Mouse (Mus musculus) large intestine, adult 2 months (tissue): ENCODE data around the gene Smim17. TPM values are rescaled to one million over a fixed set of nuclear protein-coding genes. Genes with fewer than 3 reads are reported as not detected.
"Not testable (repeated sequence)": the region's sequence is repeated elsewhere in the genome, so short reads cannot be mapped to it uniquely, and the experiment has no call there.

Experiments
- DNase-seq: peaks from one replicate; pipeline ENCODE4 v3.0.0-alpha.2; 2012; ENCODE audit warnings: low read depth, low spot score
- WGBS: fragments of 180-500 bp; shearing (Covaris S2); methylation state at CpG from one replicate; pipeline ENCODE4 v1.1.7; 2018; 5-methylcytosine and 5-hydroxymethylcytosine counted together
- polyA plus RNA-seq: library from polyadenylated mRNA; depleted of rRNA; stranded (reverse); fragments of >200 nt; gene quantifications from 2 replicates; pipeline ENCODE4 v1.2.3, GENCODE M21; 2012; rRNA removed

The Smim17 gene
- not detected in 2 replicates for polyA plus RNA-seq

DNA sequence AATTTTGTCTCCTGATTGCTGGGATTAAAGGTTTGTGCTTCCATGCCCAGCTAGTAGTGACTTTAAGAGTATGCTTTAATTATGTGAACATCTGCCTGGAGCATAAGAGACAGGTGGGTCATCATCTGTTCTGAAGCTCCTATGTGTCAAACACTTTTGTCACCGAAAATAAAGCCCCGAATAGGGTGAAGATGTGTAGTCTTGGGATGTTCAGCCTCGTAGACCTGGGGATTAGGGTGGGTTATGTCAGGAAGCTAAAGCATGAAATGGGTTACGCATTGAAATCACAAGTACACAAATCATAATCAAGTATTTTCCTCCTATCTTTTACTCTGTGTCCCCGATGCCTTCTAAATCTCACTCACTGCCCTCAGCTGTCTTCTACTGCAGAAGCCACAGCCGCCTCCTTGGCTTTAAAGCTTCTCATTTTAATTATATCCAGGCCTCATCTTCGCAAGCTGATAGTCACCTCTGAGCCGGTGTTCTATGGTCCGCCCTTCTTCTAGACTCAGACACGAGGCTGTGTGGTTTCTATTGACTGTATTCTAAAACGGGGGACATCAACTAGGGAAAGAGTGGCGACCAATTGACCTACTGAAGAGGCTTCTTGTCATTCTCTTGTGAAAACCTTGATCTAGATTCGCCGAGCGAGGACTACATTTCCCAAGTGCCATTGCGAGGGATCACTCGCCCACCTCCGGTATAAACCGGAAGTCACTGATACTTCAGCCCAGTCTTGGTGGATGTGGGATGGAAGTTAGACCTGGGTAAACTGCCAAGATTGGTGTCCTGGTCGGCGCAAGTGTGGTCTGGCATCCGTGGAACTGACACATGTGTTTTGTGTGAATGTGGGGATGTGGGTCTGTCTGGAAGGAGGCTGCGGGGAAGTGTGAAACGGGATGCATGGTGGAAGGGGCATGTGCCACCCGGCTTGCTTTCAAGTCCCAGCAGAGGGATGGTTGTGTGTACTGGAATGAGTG is at the start of gene Smim17:
TSS of gene Smim17 (plus strand) at position 720 of the 980 bp plus-strand sequence.
- no peak for DNase-seq
- 27% methylated on average over 25 of the region's 25 CpGs for WGBS

DNA sequence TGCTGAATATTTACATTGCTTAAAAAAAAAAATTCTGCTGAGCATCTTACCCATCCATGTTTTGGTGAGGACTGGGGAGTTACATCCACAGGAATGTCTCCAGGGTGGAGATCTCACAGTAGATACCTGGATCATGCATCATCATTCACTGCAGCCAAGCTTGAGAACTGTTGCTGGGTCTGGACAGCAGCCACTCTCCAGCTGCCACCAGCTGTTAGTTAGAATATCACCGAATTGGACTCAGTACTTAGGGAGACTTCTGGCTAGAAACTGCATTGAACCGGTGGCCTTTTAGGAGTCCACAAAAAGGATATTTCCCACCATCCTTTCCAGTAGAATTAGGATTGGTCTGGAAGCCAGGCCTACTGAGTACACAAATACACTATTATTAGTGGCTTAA is 40.4 kb upstream of the Smim17 start:
- DNase-seq, result no peak
- 60% methylated on average over 2 of the region's 2 CpGs for WGBS

DNA sequence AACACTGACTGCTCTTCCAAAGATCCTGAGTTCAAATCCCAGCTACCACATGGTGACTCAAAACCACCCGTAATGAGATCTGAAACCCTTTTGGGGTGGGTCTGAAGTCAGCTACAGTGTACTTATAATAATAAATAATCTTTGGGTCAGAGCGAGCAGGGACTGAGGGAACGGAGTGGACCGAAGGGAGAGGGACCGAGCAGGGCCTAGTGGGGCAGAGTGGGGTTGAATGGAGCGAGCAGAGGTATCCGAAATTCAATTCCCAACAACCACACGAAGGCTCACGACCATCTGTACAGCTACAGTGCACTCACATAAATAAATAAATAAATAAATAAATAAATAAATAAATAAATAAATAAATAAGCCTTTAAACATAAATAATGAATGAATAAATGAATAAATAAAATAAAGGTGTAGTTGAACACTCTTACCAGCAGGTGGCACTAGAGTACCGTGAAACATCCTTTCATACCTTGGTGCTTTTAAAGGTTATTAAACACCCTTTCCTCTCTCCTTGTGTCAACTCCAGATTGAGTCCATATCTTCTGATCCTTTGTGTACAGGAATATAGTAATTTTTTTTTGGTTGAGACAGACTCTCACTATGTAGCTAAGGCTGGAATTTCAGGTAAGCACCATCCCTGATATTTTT is 39.5 kb upstream of the Smim17 start:
- peak; percentile 47 for DNase-seq
- WGBS, result 53% methylated on average over 10 of the region's 10 CpGs

DNA sequence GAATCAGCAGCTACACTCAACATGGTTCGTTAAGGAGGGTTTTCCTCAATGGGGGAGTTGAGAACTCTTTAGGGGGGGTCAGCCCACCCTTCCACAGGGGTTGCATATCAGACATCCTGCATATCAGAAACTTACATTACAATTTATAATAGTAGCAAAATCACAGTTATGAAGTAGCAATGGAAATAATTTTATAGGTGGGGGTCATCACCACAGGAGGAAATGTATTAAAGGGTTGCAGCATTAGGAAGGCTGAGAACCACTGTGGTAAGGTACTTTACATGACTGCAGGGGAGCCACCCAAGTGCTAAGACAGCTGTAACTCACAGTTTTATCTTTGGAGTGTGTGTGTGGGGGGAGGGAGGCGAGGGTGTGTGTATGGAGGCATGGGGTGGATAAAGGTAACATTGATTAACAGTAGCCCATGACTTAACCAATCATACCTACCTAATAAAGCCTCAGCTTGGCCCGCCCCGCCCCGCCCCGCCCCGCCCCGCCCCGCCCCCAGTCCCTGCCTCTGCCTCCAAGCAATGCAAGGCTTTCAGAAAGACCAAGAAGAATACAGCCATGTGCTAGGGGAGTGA is 37.9 kb upstream of the Smim17 start:
- 18% methylated on average over 9 of the region's 9 CpGs for WGBS
- no peak for DNase-seq

DNA sequence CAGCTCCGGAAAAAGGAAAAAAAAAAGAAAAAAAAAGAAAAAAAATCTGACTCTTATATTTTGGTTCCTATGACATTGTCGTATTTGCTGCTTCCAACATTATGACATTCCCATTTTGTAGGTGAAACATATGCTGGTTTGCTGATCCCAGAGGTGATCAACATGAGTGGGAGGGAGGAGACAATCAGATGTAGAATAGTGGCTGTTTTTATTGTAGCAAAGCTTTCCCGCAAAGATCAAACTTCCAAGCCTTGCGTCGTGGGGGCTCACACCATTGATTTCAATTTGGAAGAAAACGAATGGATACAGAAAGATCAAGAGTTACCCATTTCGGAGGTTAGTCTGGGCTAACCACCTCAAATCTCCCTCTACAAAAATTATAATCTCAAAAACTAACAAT is 36.8 kb upstream of the Smim17 start:
- 22% methylated on average over 7 of the region's 7 CpGs for WGBS
- DNase-seq, result no peak

DNA sequence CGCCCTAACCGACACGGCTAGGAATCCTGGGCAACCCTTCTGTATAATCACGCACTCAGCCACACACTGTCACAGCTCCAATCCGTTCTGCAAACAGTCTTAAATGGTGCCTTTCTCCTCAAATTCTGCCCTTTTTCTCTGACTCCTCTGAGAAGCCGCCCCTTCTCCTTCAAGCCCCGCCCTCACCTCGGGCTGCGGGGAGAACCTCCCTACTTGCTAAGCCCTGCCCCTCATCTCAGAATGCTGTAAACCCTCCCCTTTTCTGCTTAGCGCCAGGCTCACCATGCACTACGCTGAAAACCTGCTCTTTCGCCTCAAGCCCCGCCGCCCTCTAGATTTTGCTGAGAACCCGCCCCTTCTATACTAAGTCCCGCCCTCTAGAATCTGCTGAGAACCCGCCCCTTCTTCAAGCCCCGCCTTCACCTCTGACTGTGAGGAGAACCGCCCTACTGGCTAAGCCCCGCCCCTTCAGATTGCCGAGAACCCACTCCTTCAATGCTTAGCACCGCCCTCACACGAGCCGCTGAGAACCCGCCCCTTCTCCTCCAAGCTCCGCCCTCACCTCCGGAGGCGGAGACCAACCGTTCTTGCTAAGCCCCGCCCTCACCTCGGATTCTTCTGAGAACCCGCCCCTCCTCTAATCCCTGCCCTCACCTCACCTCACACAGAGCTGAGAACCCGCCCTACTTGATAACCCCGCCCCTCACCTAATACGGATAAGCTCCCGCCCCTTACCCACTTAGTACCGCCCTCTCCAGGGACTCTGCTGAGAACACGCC is 36.1 kb upstream of the Smim17 start:
- 1% methylated on average over 38 of the region's 38 CpGs for WGBS
- DNase-seq, result peak; percentile 86

DNA sequence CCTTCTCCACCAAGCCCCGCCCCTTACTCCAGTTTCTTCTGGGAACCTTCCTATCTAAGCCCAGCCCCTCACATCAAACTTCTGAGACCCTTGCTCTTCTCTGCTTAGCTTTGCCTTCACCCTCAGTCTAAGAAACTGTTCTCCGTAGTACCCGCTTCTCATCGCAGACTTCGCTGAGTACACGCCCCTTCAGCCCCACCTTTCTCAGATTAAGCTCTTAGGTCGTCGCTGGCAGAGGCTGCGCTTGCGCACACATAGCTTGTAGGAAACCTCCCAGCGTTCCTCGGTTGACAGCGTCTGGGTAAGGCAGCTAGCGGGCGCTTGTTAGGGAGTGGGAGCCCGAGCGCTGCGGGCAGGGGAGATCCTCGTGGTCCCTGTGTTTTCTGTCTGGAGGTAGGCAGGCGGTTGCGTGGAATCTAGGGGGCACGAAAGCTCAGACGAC is 35.4 kb upstream of the Smim17 start, which contains the start of gene Zfp78:
TSS of gene Zfp78 (plus strand) at position 234 of the 442 bp plus-strand sequence.
- DNase-seq, result peak; percentile 75
- WGBS, result under 1% methylated on average over 23 of the region's 23 CpGs

DNA sequence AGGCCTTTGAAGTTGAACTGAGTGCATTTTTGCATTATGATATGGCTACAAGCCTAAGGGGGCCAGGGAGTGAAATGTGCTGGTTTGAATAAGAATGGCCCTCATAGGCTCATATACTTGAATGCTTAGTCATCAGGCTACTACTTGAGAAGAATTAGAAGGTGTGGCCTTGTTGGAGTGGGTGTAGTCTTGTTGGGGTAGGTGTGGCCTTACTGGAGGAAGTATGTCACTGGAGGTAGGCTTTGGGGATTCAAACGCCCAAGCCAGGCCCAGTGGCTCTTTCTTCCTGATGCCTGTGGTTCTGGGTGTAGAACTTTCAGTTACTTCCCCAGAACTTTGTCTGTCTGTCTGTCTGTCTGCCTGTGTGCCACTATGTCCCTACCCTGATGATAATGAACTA is 33.8 kb upstream of the Smim17 start:
- whole genome bisulfite sequencing, result 52% methylated on average over 1 of the region's 1 CpGs
- no peak for DNase-seq

DNA sequence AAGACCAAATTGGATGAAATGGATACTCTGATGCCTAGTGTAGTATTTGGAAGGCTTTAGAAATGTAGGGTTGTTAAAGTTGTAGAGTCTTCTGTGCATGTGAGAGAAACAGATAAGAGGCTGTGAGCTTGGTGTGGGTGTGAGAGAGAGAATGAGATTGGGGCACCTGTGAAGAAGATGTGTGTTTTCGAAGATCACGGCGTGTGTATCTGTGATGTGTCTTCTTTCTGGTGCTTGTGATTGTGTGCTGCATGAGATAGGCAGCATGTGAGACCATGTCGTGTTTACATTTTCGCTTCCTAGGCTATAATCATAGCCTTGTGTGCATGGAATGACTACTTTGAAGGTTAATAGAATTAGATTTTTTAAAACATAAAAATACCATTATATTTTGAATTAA is 31.3 kb upstream of the Smim17 start:
- 90% methylated on average over 5 of the region's 5 CpGs for WGBS
- no peak for DNase-seq

DNA sequence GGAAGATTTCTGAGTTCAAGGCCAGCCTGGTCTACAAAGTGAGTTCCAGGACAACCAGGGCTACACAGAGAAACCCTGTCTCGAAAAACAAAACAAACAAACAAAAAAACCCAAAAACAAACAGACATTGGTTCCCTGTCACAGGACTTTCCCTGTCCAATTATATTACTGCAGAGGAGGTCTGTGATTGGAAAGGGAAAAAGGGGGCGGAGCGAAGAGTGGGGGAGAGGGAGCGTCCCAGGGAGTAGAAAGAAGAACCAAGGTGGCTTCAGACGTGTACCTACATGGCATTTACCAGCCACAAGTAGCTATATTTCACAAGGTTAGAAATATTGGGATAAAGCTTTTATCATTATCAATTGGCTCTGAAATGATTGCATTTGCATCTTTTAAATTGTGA is 30.4 kb upstream of the Smim17 start:
- DNase-seq, result not testable (repeated sequence)
- 88% methylated on average over 5 of the region's 5 CpGs for WGBS

DNA sequence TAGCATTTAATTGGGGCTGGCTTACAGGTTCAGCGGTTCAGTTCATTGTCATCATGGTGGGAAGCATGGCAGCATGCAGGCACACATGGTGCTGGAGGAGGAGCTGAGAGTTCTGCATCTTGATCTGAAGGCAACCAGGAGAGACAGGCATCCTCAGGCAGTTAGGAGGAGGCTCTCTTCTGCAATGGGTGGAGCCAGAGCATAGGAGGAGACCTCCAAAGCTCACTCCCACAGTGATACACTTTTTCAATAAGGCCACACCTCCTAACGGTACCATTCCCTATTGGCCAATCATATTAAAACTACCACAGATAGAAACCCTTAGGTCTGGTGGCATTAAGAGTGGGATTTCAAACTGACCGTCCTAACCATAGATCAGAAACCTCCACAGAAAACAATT is 29.1 kb upstream of the Smim17 start:
- no peak for DNase-seq
- whole genome bisulfite sequencing, result 78% methylated on average over 3 of the region's 3 CpGs

DNA sequence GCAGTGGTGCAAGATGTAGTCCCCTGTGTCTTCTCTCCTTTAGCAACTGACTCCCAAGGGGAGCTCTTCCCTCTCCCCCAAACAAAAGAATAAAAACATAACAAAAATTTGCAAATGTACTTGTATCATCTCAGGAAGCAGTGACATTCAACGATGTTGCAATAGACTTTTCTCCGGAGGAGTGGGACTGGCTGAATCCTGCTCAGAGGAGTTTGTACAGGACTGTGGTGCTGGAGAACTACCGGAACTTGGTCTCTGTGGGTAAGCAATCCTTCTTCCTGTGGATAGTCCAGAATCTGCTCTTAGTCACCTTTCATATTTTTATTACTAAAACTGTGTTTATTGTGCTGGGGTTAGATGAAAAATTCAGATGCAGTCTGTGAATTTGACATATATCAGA is 25.5 kb upstream of the Smim17 start:
- DNase-seq, result no peak
- 86% methylated on average over 3 of the region's 3 CpGs for WGBS

DNA sequence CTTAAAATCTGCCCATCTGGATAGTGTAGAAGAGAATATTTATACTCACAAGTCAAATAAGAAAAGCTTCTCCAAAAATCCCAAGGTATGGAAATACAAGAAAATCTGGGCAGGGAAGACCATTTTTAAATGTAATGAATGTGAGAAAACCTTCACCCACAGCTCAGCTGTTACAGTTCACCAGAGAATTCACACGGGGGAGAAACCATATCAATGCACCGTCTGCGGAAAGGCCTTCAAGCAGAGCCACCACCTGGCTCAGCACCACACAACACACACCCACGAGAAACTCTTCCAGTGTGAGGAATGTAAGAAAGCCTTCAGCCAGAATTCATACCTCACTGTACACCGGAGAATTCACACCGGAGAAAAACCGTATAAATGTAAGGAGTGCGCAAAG is 20.1 kb upstream of the Smim17 start:
- WGBS, result 88% methylated on average over 8 of the region's 8 CpGs
- DNase-seq, result no peak

DNA sequence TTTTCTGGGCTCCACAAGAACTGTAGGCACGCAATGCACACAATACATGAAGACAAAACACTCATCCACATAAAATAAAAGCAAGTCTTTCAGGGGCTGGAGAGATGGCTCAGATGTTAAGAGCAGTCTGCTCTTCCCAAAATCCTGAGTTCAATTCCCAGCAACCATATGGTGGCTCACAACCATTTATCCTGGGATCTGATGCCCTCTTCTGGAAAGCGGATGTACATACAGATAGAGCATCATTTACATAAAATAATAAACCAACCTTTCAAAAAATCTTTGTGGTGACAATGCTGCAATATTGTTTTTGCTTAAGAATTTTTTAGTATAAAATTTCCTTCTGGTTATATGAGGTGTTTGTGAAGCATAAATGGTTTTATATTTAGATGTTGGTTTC is 17.1 kb upstream of the Smim17 start:
- WGBS, result 78% methylated on average over 2 of the region's 2 CpGs
- no peak for DNase-seq

DNA sequence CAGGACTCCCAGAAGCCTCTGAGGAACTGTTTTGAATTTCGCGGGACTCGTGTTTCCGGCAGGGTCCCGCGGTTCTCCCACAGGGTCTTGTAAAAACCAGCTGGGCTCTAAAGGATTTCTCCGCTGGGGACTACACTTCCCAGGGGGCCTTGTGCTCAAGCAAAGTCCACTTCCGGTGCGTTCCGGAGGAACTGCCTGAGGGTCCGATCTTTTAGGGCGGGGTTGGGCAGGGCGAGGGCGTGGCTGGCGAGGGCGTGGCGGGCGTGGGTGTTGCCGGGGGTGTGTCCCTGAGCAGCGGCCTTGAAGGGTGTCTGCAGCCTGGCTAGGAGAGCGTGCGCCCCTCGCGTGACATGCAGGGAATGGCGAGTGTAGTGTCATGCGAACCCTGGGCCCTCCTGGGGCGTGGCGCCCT is 15.5 kb upstream of the Smim17 start, which contains the start of gene Zfp28:
TSS of gene Zfp28 (plus strand) at position 252 of the 412 bp plus-strand sequence.
- WGBS, result under 1% methylated on average over 28 of the region's 28 CpGs

DNA sequence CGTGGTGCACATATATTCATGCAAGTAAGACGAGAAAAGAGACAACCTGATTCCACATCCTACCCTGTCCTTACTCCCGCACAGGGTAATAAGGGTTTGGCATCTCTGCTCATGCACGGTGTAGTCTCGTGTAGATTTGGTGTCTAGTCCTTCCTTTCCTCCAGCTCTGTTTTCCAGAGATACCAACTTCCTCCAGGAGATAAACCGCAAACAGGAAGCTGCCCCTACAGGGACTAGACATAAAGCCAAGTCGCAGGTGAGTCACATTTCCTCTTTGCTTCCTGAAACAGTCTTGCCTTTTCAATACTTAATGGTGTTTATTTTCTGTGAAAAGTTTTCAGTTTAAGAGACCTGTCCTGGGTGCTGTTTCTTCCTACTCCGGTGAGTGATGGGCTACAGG is 14.5 kb upstream of the Smim17 start:
- WGBS, result 65% methylated on average over 8 of the region's 8 CpGs
- no peak for DNase-seq

More for the DNA sequence above, 15.5 kb upstream of the Smim17 start, which contains the start of gene Zfp28:
- peak; percentile 56 for DNase-seq

DNA sequence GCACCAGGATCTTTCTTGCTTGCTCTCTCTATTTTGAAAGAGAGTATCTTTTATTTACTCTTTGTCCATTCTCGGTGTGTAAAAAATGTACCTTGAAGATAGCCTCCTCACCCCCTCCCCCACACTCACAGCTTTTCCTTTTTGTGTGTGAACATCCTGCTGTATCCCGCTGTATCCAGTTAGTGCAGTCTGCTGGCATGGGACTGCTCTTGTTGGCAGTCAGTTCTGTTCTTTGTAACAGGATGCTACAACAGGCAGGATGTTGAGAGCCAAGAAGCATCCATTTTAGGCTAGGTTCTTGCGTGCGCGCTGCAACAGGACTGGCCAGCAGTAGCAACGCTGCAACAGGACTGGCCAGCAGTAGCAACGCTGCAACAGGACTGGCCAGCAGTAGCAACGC is 11.5 kb upstream of the Smim17 start:
- DNase-seq, result no peak
- 94% methylated on average over 8 of the region's 8 CpGs for WGBS

DNA sequence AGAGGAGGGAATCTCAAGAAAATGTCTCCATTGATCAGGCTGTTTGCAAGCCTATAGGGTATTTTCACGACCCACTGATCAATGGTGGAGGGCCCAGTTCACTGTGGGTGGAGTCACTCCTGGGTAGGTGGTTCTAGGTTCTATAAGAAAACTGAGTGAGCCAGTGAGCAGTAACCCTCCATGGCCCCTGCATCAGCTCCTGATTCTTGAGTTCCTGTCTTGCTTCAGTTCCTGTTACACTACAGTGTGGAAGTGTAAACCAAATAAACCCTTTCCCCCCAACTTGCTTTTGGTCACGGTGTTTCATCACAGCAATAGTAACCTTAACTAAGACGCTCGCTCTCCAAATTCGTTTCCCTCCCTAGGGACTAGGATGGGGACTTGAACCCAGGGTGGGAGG is 9.5 kb upstream of the Smim17 start:
- no peak for DNase-seq
- 93% methylated on average over 5 of the region's 5 CpGs for WGBS

DNA sequence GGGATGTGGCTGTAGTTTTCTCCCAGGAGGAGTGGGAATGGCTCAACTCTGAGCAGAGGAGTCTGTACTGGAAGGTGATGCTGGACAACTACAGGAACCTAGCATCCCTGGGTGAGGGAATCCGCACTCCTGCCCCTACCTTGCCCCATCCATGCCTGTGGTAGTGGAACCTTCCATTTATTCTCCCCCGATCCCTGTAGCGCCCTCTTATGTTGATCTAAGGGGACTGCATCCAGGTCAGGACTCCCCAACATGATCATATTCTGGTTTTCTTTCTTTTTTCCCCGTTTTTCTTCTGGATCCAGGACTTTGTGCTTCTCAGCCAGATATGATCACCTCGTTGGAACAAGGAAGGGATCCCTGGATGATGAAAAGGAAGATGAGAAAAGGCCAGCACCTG is 9.1 kb upstream of the Smim17 start:
- WGBS, result 70% methylated on average over 5 of the region's 5 CpGs
- DNase-seq, result no peak
